Mouse (Mus musculus) megakaryocyte, embryonic 14.5 days (primary cell): ENCODE data around the gene Ifit1. TPM values are rescaled to one million over a fixed set of nuclear protein-coding genes. Genes with fewer than 3 reads are reported as not detected.
A peak's percentile ranks its signal among the peaks of the same experiment; 100 is the strongest.

Experiments
- H3K27me3 ChIP-seq: replicated peaks from 2 replicates; pipeline ENCODE3; 2012; ENCODE audit warnings: inconsistent platforms
- H3K36me3 ChIP-seq: replicated peaks from 2 replicates; pipeline ENCODE3; 2012; ENCODE audit warnings: low read length, inconsistent platforms, mixed read lengths
- H3K4me1 ChIP-seq: 2 replicates; pipeline ENCODE4 v1.6.1; 2012; ENCODE audit warnings: inconsistent platforms
- H3K4me3 ChIP-seq: replicated peaks from 2 replicates; pipeline ENCODE3; 2012; ENCODE audit warnings: moderate library complexity, mild to moderate bottlenecking, inconsistent platforms
- H3K9me3 ChIP-seq: 2 replicates; pipeline ENCODE4 v1.6.1; 2012; ENCODE audit warnings: inconsistent platforms
- FLI1 ChIP-seq: IDR thresholded peaks from 2 replicates; pipeline ENCODE4 v1.6.1; 2012; ENCODE audit warnings: low read length, inconsistent platforms, mixed read lengths
- GATA1 ChIP-seq: IDR thresholded peaks from 3 replicates; pipeline ENCODE4 v1.6.1; 2012; ENCODE audit warnings: mixed read lengths, low read length, inconsistent platforms, borderline replicate concordance
- polyA plus RNA-seq: library from polyadenylated mRNA; stranded (reverse); fragments of >175 nt; gene quantifications from 2 replicates; pipeline ENCODE4 v1.2.3, GENCODE M21; 2012; ENCODE audit warnings: low replicate concordance; ENCODE audit not compliant: insufficient read depth

Gene Ifit1
- polyA plus RNA-seq, 1 experiment, result 1.2 TPM

DNA sequence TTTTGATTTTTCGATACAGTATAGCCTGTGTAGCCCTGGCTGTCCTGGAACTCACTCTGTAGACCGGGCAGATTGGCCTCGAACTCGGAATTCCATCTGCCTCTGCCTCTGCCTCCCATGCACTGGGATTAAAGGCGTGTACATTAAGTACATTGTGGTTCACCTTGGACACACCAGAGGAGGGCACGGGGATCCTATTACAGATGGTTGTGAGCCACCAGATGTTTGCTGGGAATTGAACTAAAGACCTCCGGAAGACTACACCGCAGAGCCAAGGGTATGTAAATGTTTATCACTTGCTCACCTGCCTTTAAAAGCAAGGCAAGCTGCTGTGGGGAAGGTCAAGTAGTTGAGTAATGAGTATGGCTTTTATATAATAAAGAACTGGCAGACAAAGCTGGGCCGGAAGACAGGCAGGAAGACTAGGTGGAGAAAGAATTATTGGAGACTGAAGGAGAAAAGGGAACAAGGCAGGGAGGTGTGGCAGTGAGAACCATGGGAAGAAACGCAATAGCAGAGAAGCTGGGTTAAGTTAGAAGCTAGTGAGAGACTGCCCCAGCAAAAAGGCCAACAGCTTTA, 14.6 kb downstream of the Ifit1 start:
- no peak overlapping the region for H3K4me3 ChIP-seq
- peaks cover 58% of the 10 kb centered on the region for H3K4me1 ChIP-seq
- H3K27me3 ChIP-seq, result no peaks in the 10 kb centered on the region
- TF ChIP-seq FLI1 (no peak), GATA1 (no peak)
- H3K9me3 ChIP-seq, result no peaks in the 10 kb centered on the region
- H3K36me3 ChIP-seq, result no peaks in the 10 kb centered on the region

DNA sequence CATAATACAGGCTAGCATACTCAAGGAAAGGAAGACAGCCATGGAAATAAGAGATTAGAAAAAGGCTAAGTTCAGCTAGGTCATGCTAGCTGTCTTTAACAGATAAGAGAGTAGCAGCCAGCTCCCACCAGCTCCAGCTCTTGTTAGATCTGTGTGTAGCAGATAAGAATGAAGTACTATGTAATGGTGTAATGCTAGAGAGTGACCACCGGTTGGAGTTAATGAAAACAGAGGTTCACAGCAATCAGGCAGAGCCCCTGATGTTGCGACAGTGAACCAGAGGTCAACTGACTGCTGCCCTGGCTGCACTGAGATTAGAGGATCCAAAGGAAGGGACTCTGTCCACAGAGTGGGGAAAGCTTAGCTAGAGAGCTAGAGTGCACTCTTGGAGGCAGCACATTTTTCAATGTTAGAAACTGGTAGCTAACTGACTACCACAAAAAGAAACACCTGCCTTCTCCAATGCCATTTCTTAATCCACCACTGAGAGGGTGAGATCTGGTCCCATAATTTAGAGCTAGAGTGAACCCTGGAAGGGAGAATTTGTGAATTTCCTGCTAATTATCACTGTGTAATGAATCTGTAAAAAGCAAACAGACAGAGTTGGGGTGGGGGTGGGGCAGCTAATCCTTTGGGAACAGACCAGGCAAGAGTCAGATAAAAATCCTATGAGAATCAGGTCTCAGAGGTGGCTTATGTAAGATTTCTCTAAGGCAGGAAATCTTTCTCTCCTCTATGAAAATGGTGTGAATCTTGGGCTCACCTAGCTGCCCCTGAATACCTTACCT, 16.0 kb downstream of the Ifit1 start:
- Histone ChIP-seq H3K9me3 (no peaks in the 10 kb centered on the region), H3K27me3 (no peaks in the 10 kb centered on the region), H3K4me1 (peaks cover 45% of the 10 kb centered on the region), H3K36me3 (no peaks in the 10 kb centered on the region), H3K4me3 (peak overlapping the region; percentile 60)
- peak; percentile 68; the same call in 1 of the 3 replicates for TF ChIP-seq GATA1
- no peak for TF ChIP-seq FLI1

DNA sequence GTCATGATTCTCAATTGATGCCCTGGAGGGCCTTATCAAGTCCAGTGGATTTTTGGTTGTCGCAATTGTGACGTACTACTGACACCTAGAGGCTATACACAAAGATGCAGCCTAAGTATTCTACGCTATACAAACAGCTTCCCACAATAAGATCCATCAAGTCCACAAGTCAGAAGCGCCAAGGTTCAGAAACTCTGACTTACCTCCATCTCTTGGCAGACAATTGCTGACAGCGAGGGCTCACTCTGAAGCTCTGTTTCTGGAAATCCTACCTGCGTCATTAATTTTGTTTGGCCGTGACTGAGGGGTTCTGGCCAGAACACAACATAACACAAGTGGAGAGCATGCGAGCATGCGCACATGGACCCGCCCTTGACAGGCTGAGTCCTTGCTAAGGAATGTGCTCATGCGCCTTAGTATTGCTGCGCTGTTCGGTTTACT, 21.4 kb downstream of the Ifit1 start:
- TF ChIP-seq GATA1, result no peak
- TF ChIP-seq FLI1, result no peak
- no peaks in the 10 kb centered on the region for H3K36me3 ChIP-seq
- H3K27me3 ChIP-seq, result peaks cover 2% of the 10 kb centered on the region
- peaks cover 21% of the 10 kb centered on the region for H3K4me1 ChIP-seq
- H3K4me3 ChIP-seq, result peak overlapping the region; percentile 86
- no peaks in the 10 kb centered on the region for H3K9me3 ChIP-seq

DNA sequence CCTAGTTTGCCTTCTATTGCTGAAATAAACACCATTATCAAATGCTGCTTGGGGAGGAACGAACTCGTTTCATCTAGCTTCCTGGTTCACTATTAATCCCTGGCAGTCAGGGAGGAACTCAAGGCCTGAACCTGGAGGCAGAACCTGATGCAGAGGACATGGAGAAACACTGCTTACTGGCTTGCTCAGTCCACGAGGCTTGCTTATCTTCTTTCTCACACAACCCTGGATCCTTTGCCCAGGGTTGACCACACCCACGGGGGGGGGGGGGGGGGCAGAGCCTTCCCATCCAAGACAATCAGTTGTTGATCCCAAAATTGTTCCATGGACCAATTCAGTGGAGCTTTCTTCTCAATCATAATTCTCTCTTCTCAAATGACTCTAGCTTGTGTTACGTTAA, 22.1 kb downstream of the Ifit1 start:
- Histone ChIP-seq H3K27me3 (peaks cover 2% of the 10 kb centered on the region), H3K36me3 (no peaks in the 10 kb centered on the region), H3K9me3 (no peaks in the 10 kb centered on the region), H3K4me3 (peak overlapping the region; percentile 30), H3K4me1 (peaks cover 17% of the 10 kb centered on the region)
- TF ChIP-seq FLI1 (no peak), GATA1 (no peak)

DNA sequence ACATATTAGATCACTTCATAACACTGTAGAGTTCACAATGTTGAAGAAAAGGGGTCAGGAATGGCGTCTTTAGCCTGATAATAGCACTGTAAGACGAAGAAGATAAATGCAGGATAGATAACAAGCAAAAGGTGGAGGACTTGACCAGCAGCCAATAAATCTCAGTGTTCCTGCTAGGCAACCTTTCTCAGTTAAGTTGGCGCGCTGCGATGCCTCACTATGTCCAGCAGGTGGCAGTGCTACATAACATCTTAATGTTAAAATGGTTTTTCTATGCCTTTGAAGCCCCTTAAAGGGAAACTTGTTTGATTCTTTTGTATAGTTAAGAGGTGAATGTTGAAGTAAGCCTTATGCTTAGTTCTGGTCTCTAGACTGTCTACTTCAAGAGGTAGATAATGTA, 25.5 kb downstream of the Ifit1 start:
- Histone ChIP-seq H3K36me3 (no peaks in the 10 kb centered on the region), H3K4me3 (no peak overlapping the region), H3K27me3 (peaks cover 2% of the 10 kb centered on the region), H3K4me1 (peaks cover 11% of the 10 kb centered on the region), H3K9me3 (no peaks in the 10 kb centered on the region)
- TF ChIP-seq FLI1 (no peak), GATA1 (no peak)

DNA sequence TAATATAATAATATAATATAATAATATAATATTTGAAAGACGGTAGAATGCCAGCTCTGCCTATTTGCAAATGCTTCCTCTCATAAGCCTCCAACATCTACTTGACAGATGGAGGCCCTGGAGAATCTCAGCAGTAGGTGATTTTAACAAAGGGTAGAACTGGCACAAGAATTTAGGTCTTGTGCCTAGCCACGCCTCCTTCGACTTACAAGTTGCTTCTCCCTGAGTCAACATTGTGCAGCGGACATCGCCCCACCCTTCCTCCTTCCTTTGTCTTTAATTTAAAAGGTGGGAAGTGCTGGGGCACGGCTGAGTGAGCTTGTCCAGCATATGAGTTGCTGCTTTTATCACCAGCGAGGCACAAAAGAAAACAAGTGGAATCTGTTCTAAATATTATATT, 32.8 kb downstream of the Ifit1 start:
- H3K9me3 ChIP-seq, result no peaks in the 10 kb centered on the region
- peaks cover 38% of the 10 kb centered on the region for H3K4me1 ChIP-seq
- H3K27me3 ChIP-seq, result no peaks in the 10 kb centered on the region
- H3K4me3 ChIP-seq, result no peak overlapping the region
- no peaks in the 10 kb centered on the region for H3K36me3 ChIP-seq
- TF ChIP-seq FLI1, result no peak
- no peak for TF ChIP-seq GATA1

DNA sequence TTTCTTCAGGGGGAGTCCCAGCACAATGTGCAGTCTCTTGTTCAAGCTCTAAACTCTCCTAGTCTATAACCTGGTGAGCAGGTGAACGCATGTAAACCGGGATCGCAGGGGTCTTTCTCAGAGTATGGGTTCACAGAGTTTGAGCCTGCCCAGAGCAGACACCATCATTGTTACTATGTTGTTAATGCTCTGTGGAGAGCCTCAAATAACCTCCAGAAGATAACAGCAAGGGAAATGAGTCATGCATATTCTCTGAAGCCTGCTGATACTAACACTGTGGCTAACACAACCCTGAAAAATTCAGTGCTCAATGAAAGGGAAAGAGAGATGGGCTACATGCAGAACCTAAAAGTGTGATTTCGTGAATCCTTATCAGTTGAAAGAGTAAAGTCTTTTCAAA, 37.8 kb downstream of the Ifit1 start:
- Histone ChIP-seq H3K9me3 (no peaks in the 10 kb centered on the region), H3K4me1 (peaks cover 70% of the 10 kb centered on the region), H3K36me3 (no peaks in the 10 kb centered on the region), H3K4me3 (peak overlapping the region; percentile 62), H3K27me3 (no peaks in the 10 kb centered on the region)
- TF ChIP-seq GATA1, result peak; percentile 86; the same call in 2 of the 3 replicates
- TF ChIP-seq FLI1, result no peak

DNA sequence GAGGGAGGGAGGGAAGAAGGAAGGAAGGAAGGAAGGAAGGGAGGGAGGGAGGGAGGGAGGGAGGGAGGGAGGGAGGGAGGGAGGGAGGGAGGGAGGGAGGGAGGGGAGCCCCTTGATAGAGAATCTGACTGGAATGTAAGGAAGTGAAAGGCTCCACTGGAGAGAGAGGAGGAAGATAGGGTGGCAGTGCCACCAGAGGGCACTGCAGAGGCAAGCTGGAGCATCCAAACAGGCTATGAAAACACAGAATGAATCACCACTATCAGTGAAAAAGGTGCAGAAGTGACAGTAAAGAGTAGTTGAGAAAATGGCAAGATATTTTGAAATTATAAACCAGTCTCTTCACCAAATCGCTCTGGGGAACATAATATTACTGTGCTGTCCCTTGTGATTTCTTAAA, 44.2 kb downstream of the Ifit1 start:
- TF ChIP-seq FLI1 (no peak), GATA1 (no peak)

DNA sequence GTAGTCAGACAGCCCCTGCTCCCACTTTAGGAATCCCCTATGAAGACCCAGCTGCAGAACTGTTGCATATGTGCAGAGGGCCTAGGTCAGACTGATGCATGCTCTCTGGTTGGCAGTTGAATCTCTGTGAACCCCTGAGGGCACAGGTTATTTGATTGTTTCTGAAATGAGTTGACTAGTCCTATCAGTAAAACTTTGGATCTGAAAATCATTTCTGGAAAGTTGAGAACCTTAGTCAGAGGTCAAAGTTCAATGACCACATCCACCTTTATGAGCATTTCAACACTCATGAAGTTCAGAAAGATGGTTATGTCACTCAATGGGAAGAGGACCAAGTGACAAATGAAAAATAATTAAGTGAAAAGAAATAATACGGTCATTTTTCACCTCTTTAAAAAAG, 44.9 kb downstream of the Ifit1 start:
- peaks cover 28% of the 10 kb centered on the region for H3K4me1 ChIP-seq
- no peaks in the 10 kb centered on the region for H3K27me3 ChIP-seq
- no peak overlapping the region for H3K4me3 ChIP-seq
- TF ChIP-seq FLI1 (no peak), GATA1 (no peak)
- no peaks in the 10 kb centered on the region for H3K9me3 ChIP-seq
- H3K36me3 ChIP-seq, result no peaks in the 10 kb centered on the region

More for the DNA sequence above, 44.2 kb downstream of the Ifit1 start:
- peaks cover 32% of the 10 kb centered on the region for H3K4me1 ChIP-seq
- no peaks in the 10 kb centered on the region for H3K9me3 ChIP-seq
- no peaks in the 10 kb centered on the region for H3K36me3 ChIP-seq
- no peaks in the 10 kb centered on the region for H3K27me3 ChIP-seq
- H3K4me3 ChIP-seq, result no peak overlapping the region

DNA sequence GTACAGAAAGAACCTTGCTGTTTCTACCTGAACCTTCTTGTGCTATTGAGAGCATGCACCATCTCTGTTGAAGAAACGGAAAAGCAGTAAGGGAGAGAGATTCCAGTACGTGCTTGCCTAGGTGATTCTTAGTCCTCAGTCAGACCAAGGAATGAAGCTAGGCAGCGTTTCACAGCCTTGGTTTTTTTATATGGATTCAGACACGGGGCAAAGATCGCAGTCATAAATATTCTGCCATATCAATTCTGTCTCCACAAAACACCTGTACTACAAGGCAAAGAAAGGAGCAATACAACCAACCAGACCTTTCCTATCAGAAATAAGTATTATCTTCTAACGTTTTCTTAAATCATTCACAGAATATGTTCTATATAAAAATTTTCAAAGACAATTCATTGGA, 50.7 kb downstream of the Ifit1 start:
- Histone ChIP-seq H3K9me3 (no peaks in the 10 kb centered on the region), H3K4me1 (peaks cover 4% of the 10 kb centered on the region), H3K36me3 (no peaks in the 10 kb centered on the region), H3K4me3 (no peak overlapping the region), H3K27me3 (no peaks in the 10 kb centered on the region)
- no peak for TF ChIP-seq GATA1
- no peak for TF ChIP-seq FLI1
